Mouse (Mus musculus) cerebellum, postnatal 25 days (tissue): Measurements from ENCODE around the gene Klhl21.
A peak's percentile ranks its signal among the peaks of the same experiment; 100 is the strongest.

Experiments
- DNase-seq, 2 experiments: peaks; one replicate each; pipeline ENCODE4 v3.0.0; 2021; ENCODE audit warnings: mixed read lengths in 2 of 2

Gene Klhl21

GRCm38 (mm10) chr4:152008622-152009075 is at the start of gene Klhl21:
Klhl21 (plus strand) TSS chr4:152008803.
- DNase-seq: peak; percentile 95 to 96

GRCm38 (mm10) chr4:151959849-151960512 is 48.6 kb upstream of the Klhl21 start:
- DNase-seq: no peak

- no peak for DNase-seq
Observed at GRCm38 (mm10) chr4:151960513-151960854, 48.1 kb upstream of the Klhl21 start.

- no peak for DNase-seq
Observed at GRCm38 (mm10) chr4:151962817-151963216, 45.8 kb upstream of the Klhl21 start.

GRCm38 (mm10) chr4:151968204-151968921 is 40.2 kb upstream of the Klhl21 start:
- no peak for DNase-seq

GRCm38 (mm10) chr4:151972221-151972967 is 36.2 kb upstream of the Klhl21 start:
- DNase-seq: peak; percentile 31 to 52

- peak in 1 of 2 experiments; percentile 51 for DNase-seq
Observed at GRCm38 (mm10) chr4:151975441-151975840, 33.2 kb upstream of the Klhl21 start.

- DNase-seq: peak; percentile 92 to 94
Observed at GRCm38 (mm10) chr4:151977748-151978147, 30.9 kb upstream of the Klhl21 start.

- peak in 1 of 2 experiments; percentile 40 for DNase-seq
Observed at GRCm38 (mm10) chr4:151980699-151981098, 27.9 kb upstream of the Klhl21 start.

GRCm38 (mm10) chr4:151981363-151981762 is 27.2 kb upstream of the Klhl21 start:
- peak; percentile 88 to 91 for DNase-seq

- peak in 1 of 2 experiments; percentile 22 for DNase-seq
Observed at GRCm38 (mm10) chr4:151983043-151983442, 25.6 kb upstream of the Klhl21 start.

- peak in 1 of 2 experiments; percentile 32 for DNase-seq
Observed at GRCm38 (mm10) chr4:151983560-151983959, 25.0 kb upstream of the Klhl21 start.

- peak; percentile 71 to 78 for DNase-seq
Observed at GRCm38 (mm10) chr4:151985886-151986285, 22.7 kb upstream of the Klhl21 start.

GRCm38 (mm10) chr4:151986650-151987049 is 22.0 kb upstream of the Klhl21 start:
- peak; percentile 48 to 57 for DNase-seq

- DNase-seq: no peak
Observed at GRCm38 (mm10) chr4:151988014-151988341, 20.6 kb upstream of the Klhl21 start.

- DNase-seq: peak; percentile 88 to 90
Observed at GRCm38 (mm10) chr4:151988342-151989109, 20.1 kb upstream of the Klhl21 start, which contains the start of gene Thap3. Thap3 (minus strand) TSS chr4:151988997.

GRCm38 (mm10) chr4:151989110-151989488 is 19.5 kb upstream of the Klhl21 start:
- no peak for DNase-seq

GRCm38 (mm10) chr4:151992091-151992490 is 16.5 kb upstream of the Klhl21 start:
- no peak for DNase-seq

GRCm38 (mm10) chr4:151993035-151993434 is 15.6 kb upstream of the Klhl21 start:
- DNase-seq: no peak

GRCm38 (mm10) chr4:151994228-151995171 is 14.1 kb upstream of the Klhl21 start:
- peak; percentile 47 to 68 for DNase-seq

GRCm38 (mm10) chr4:151995371-151996172 is 13.0 kb upstream of the Klhl21 start:
- DNase-seq: no peak
